ENCODE assay signal across 10 mouse cellular contexts in genomic region chr14:76760509-76761023, GRCm38 (mm10).
DNase-seq lines count a peak whose midpoint lies in the region; ATAC-seq and TF ChIP-seq lines count a peak whose summit lies in the region.
"Had no signal": no experiment of that assay in that cellular context is flagged by ENCODE, and none has a peak within 500 bp of the region (broad histone marks: within the 10 kb centered on the region; RNA-seq: fewer than 3 reads in every experiment).

No protein-coding gene starts in this region.

- no peak overlapping the region for H3K4me3 ChIP-seq in heart, embryonic 12.5 days
- H3K4me3 ChIP-seq in gastrocnemius, adult 2 months, result peak overlapping the region; percentile 70
- H3K4me3 ChIP-seq in thymus, adult 2 months (ENCODE audit: control insufficient read depth, insufficient read depth, low read length), result no peak overlapping the region
- H3K4me3 ChIP-seq: limb, embryonic 15.5 days; stomach, embryonic 15.5 days had no signal

- intact Hi-C loops in gastrocnemius, adult 2 months (cut with DNase I), result loop anchor here (5.0 kb wide), 3 partner anchors 57 to 258 kb away; no protein-coding TSS in a partner anchor

- no peak for TF ChIP-seq CTCF in gastrocnemius, adult 2 months (IDR thresholded peaks at IDR 0.05)
- TF ChIP-seq CTCF in thymus, adult 2 months (IDR thresholded peaks at IDR 0.05; ENCODE audit: borderline replicate concordance, control insufficient read depth, extremely low read depth, insufficient read depth, low read length, poor library complexity), result no peak

- no peak overlapping the region for H3K4me2 ChIP-seq in heart, embryonic 12.5 days
- H3K4me2 ChIP-seq: limb, embryonic 15.5 days; stomach, embryonic 15.5 days had no signal

- peak; percentile 84 to 87 for DNase-seq in heart, adult 18-20 months
- DNase-seq in gastrocnemius, adult 2 months, result peak; percentile 91
- peak; percentile 49 to 56 for DNase-seq in kidney, postnatal 36 days
- DNase-seq in lung, postnatal 25 days (ENCODE audit: low spot score), result peak; percentile 81
- peak; percentile 79 for DNase-seq in urinary bladder, postnatal 14 days (ENCODE audit: low spot score)
- no peak for DNase-seq in embryo, embryonic 10 days (ENCODE audit: low spot score)
- no peak for DNase-seq in thymus, adult 2 months

- 55% methylated on average over 13 of the region's 13 CpGs for WGBS in heart, embryonic 12.5 days
- WGBS in thymus, adult 2 months, result 60% methylated on average over 13 of the region's 13 CpGs

- H3K27ac ChIP-seq in heart, embryonic 12.5 days (ENCODE audit: poor library complexity, severe bottlenecking), result no peak overlapping the region
- peak overlapping the region; percentile 92 for H3K27ac ChIP-seq in gastrocnemius, adult 2 months
- no peak overlapping the region for H3K27ac ChIP-seq in thymus, adult 2 months (ENCODE audit: control insufficient read depth, insufficient read depth, low read length)
- H3K27ac ChIP-seq: limb, embryonic 15.5 days; stomach, embryonic 15.5 days had no signal

- no peaks in the 10 kb centered on the region for H3K36me3 ChIP-seq in heart, embryonic 12.5 days
- H3K36me3 ChIP-seq in thymus, adult 2 months (ENCODE audit: control insufficient read depth, insufficient read depth, low read length), result no peaks in the 10 kb centered on the region
- H3K36me3 ChIP-seq: limb, embryonic 15.5 days; stomach, embryonic 15.5 days had no signal

- no peak for TF ChIP-seq POLR2A in thymus, adult 2 months (IDR thresholded peaks at IDR 0.05; ENCODE audit: control insufficient read depth, extremely low read depth, insufficient read depth, low read length, poor library complexity)

- H3K4me1 ChIP-seq in heart, embryonic 12.5 days (replicated peaks), result peaks cover 46% of the 10 kb centered on the region
- H3K4me1 ChIP-seq in thymus, adult 2 months (replicated peaks; ENCODE audit: control insufficient read depth, insufficient read depth, low read length), result peaks cover 18% of the 10 kb centered on the region

- no peak overlapping the region for H3K9ac ChIP-seq in heart, embryonic 12.5 days
- H3K9ac ChIP-seq: limb, embryonic 15.5 days; stomach, embryonic 15.5 days had no signal

- no peak for ATAC-seq in heart, embryonic 12.5 days (ENCODE audit: insufficient number of reproducible peaks, low FRiP score)

- no peaks in the 10 kb centered on the region for H3K9me3 ChIP-seq in heart, embryonic 12.5 days (replicated peaks)
- H3K9me3 ChIP-seq: limb, embryonic 15.5 days; stomach, embryonic 15.5 days had no signal

- H3K27me3 ChIP-seq in heart, embryonic 12.5 days (replicated peaks), result no peaks in the 10 kb centered on the region
- no peaks in the 10 kb centered on the region for H3K27me3 ChIP-seq in thymus, adult 2 months (ENCODE audit: control insufficient read depth, insufficient read depth, low read length)
- H3K27me3 ChIP-seq: limb, embryonic 15.5 days; stomach, embryonic 15.5 days had no signal

Comparison
In these comparisons a context has a peak if more than half of its experiments do, and no peak if none do; other contexts are left out.
1. DNase-seq: peak in heart, adult 18-20 months (2 of 2), gastrocnemius, adult 2 months (single experiment), kidney, postnatal 36 days (2 of 2), lung, postnatal 25 days (single experiment) and urinary bladder, postnatal 14 days (single experiment); none in embryo, embryonic 10 days (single experiment) and thymus, adult 2 months (single experiment).